In genomic region chr10:13982271-13982670, GRCm38 (mm10) we compare ENCODE assay signal across 8 mouse cellular contexts. TPM values are rescaled to one million over a fixed set of nuclear protein-coding genes. Genes with fewer than 3 reads are reported as not detected.
DNase-seq lines count a peak whose midpoint lies in the region; ATAC-seq and TF ChIP-seq lines count a peak whose summit lies in the region.

No protein-coding gene starts in this region.

- H3K4me1 ChIP-seq in heart, embryonic 10.5 days, result peaks cover 17% of the 10 kb centered on the region
- H3K4me1 ChIP-seq in forebrain, postnatal 0 days (ENCODE audit: insufficient read depth), result no peaks in the 10 kb centered on the region; the same call in 1 of the 2 replicates
- peaks cover 21% of the 10 kb centered on the region; the same call in 1 of the 2 replicates for H3K4me1 ChIP-seq in liver, embryonic 15.5 days (replicated peaks)

- no peaks in the 10 kb centered on the region for H3K27me3 ChIP-seq in heart, embryonic 10.5 days (ENCODE audit: insufficient read depth, poor library complexity, severe bottlenecking)
- no peaks in the 10 kb centered on the region for H3K27me3 ChIP-seq in forebrain, postnatal 0 days (ENCODE audit: insufficient read depth, low read length)
- no peaks in the 10 kb centered on the region for H3K27me3 ChIP-seq in liver, embryonic 15.5 days

- WGBS in heart, embryonic 10.5 days, result 55% methylated on average over 6 of the region's 6 CpGs
- 77% methylated on average over 6 of the region's 6 CpGs for WGBS in forebrain, postnatal 0 days
- 43% methylated on average over 6 of the region's 6 CpGs for WGBS in liver, embryonic 15.5 days (ENCODE audit: insufficient replicate concordance)

- H3K4me3 ChIP-seq in heart, embryonic 10.5 days, result peak overlapping the region; percentile 64
- peak overlapping the region; percentile 42 for H3K4me3 ChIP-seq in forebrain, postnatal 0 days (ENCODE audit: low read depth, low read length)
- H3K4me3 ChIP-seq in liver, embryonic 15.5 days (replicated peaks), result peak overlapping the region; percentile 65

- no peak for ATAC-seq in forebrain, postnatal 0 days
- ATAC-seq in liver, embryonic 15.5 days (ENCODE audit: insufficient read depth), result no peak

- peak overlapping the region; percentile 63 for H3K4me2 ChIP-seq in forebrain, postnatal 0 days (ENCODE audit: low read depth)
- peak overlapping the region; percentile 78 for H3K4me2 ChIP-seq in liver, embryonic 15.5 days

- no peaks in the 10 kb centered on the region for H3K9me3 ChIP-seq in heart, embryonic 10.5 days
- H3K9me3 ChIP-seq in forebrain, postnatal 0 days (ENCODE audit: low read length), result no peaks in the 10 kb centered on the region
- no peaks in the 10 kb centered on the region for H3K9me3 ChIP-seq in liver, embryonic 15.5 days (replicated peaks)

- no peak for DNase-seq in heart, embryonic 10.5 days (ENCODE audit: low spot score)
- no peak for DNase-seq in heart, adult 8-10 months (ENCODE audit: low spot score)
- peak; percentile 71 for DNase-seq in CD4-positive helper T cell, adult 2 months (ENCODE audit: low read depth, low spot score)
- no peak for DNase-seq in forebrain, postnatal 0 days
- no peak for DNase-seq in layer of hippocampus, adult 18-20 months (ENCODE audit: low spot score in 2 of 2)
- DNase-seq in adrenal gland, postnatal 25 days, result no peak
- no peak for DNase-seq in layer of hippocampus, adult 9-10 months (ENCODE audit: low spot score)

- no peak overlapping the region for H3K9ac ChIP-seq in forebrain, postnatal 0 days
- no peak overlapping the region for H3K9ac ChIP-seq in liver, embryonic 15.5 days

- H3K27ac ChIP-seq in heart, embryonic 10.5 days, result peak overlapping the region; percentile 94
- H3K27ac ChIP-seq in forebrain, postnatal 0 days (ENCODE audit: low read depth, low read length), result no peak overlapping the region
- H3K27ac ChIP-seq in liver, embryonic 15.5 days (replicated peaks), result peak overlapping the region; percentile 90; the same call in 1 of the 2 replicates

- no peak for TF ChIP-seq CTCF in forebrain, postnatal 0 days (IDR thresholded peaks at IDR 0.05; ENCODE audit: low read depth)

- no peaks in the 10 kb centered on the region for H3K36me3 ChIP-seq in heart, embryonic 10.5 days
- H3K36me3 ChIP-seq in forebrain, postnatal 0 days (ENCODE audit: insufficient read depth), result no peaks in the 10 kb centered on the region
- no peaks in the 10 kb centered on the region for H3K36me3 ChIP-seq in liver, embryonic 15.5 days (replicated peaks)

RNA-seq across cellular contexts. Expression of gene Hivep2, which starts 16.4 kb away (rescaled TPM):
- 3.4 and 4.1 TPM in 2 replicates for polyA plus RNA-seq in heart, embryonic 10.5 days (2016; fragmentation: Nextera tagmentation; extraction: Ambion mirVana)
- total RNA-seq in heart, adult 8-10 months (2022), result 10 to 100 TPM; 20.4 to 25.8 (median 22.1) TPM
- total RNA-seq in forebrain, postnatal 0 days (2014; rRNA removed), result 55.4 and 66.6 TPM in 2 replicates
- 17.8 and 22.9 TPM in 2 replicates for polyA plus RNA-seq in forebrain, postnatal 0 days (2015; fragmentation: Nextera tagmentation; extraction: Ambion mirVana)
- polyA plus RNA-seq in liver, embryonic 15.5 days (2015; fragmentation: Nextera tagmentation; extraction: Ambion mirVana), result 0.32 and 0.53 TPM in 2 replicates
- 100 to 1,000 TPM; 181 to 200 TPM for total RNA-seq in layer of hippocampus, adult 18-20 months (2021)
- total RNA-seq in adrenal gland, postnatal 25 days (2021), result 34.0 and 41.7 TPM in 2 replicates
